8 mouse cellular contexts compared by ENCODE assay signal in genomic region chr8:121116591-121117185, GRCm38 (mm10). TPM values are rescaled to one million over a fixed set of nuclear protein-coding genes. Genes with fewer than 3 reads are reported as not detected.
A peak's percentile ranks its signal among the peaks of the same experiment; 100 is the strongest.
DNase-seq lines count a peak whose midpoint lies in the region; ATAC-seq lines count a peak whose summit lies in the region.

No protein-coding gene starts in this region.

- peaks cover 73% of the 10 kb centered on the region for H3K27me3 ChIP-seq in heart, embryonic 14.5 days (ENCODE audit: control insufficient read depth, insufficient read depth, low read length)
- peaks cover 86% of the 10 kb centered on the region for H3K27me3 ChIP-seq in limb, embryonic 15.5 days
- H3K27me3 ChIP-seq in stomach, embryonic 16.5 days (ENCODE audit: control insufficient read depth, insufficient read depth, low read length): peaks cover 77% of the 10 kb centered on the region

- peak overlapping the region; percentile 50 to 70 for H3K4me3 ChIP-seq in heart, embryonic 14.5 days (ENCODE audit: control insufficient read depth in 1 of 2, insufficient read depth in 1 of 2, low read depth in 1 of 2, low read length in 2 of 2)
- peak overlapping the region; percentile 57 for H3K4me3 ChIP-seq in limb, embryonic 15.5 days
- H3K4me3 ChIP-seq in stomach, embryonic 16.5 days (replicated peaks; ENCODE audit: low read length): peak overlapping the region; percentile 56

- peak overlapping the region; percentile 78 for H3K4me2 ChIP-seq in heart, embryonic 14.5 days (ENCODE audit: low read length)
- peak overlapping the region; percentile 84 for H3K4me2 ChIP-seq in limb, embryonic 15.5 days
- H3K4me2 ChIP-seq in stomach, embryonic 16.5 days (ENCODE audit: low read depth, low read length): peak overlapping the region; percentile 96

- H3K4me1 ChIP-seq in heart, embryonic 14.5 days (ENCODE audit: control insufficient read depth in 2 of 2, insufficient read depth in 2 of 2, low read length in 2 of 2): peaks cover 4 to 5% of the 10 kb centered on the region in 2 experiments; a peak in 2 of 4 replicates
- peaks cover 39% of the 10 kb centered on the region for H3K4me1 ChIP-seq in limb, embryonic 15.5 days
- H3K4me1 ChIP-seq in stomach, embryonic 16.5 days (ENCODE audit: control insufficient read depth, insufficient read depth, low read length): peaks cover 19% of the 10 kb centered on the region; the same call in 1 of the 2 replicates

- 0 out of 2 replicates have a peak, but pooled peaks cover 4% of the 10 kb centered on the region for H3K9me3 ChIP-seq in heart, embryonic 14.5 days (ENCODE audit: control insufficient read depth, low read length)
- H3K9me3 ChIP-seq in limb, embryonic 15.5 days: no peaks in the 10 kb centered on the region
- no peaks in the 10 kb centered on the region for H3K9me3 ChIP-seq in stomach, embryonic 16.5 days (replicated peaks; ENCODE audit: control insufficient read depth, low read length)

- intact Hi-C loops in gastrocnemius, postnatal 14 days (cut with DNase I; ENCODE audit: low total_unique reads): loop anchor here (10.0 kb wide), 1 partner anchor 98 kb away; no protein-coding TSS in a partner anchor

- peak overlapping the region; percentile 82 to 89 for H3K27ac ChIP-seq in heart, embryonic 14.5 days (replicated peaks in 1 of 2; ENCODE audit: control insufficient read depth in 1 of 2, insufficient read depth in 1 of 2, low read depth in 2 of 2, low read length in 2 of 2)
- H3K27ac ChIP-seq in limb, embryonic 15.5 days: peak overlapping the region; percentile 89
- no peak overlapping the region for H3K27ac ChIP-seq in stomach, embryonic 16.5 days (ENCODE audit: low read length)

- peaks cover 4% of the 10 kb centered on the region for H3K36me3 ChIP-seq in heart, embryonic 14.5 days (ENCODE audit: control insufficient read depth, insufficient read depth, low read length)
- H3K36me3 ChIP-seq in limb, embryonic 15.5 days: no peaks in the 10 kb centered on the region
- no peaks in the 10 kb centered on the region for H3K36me3 ChIP-seq in stomach, embryonic 16.5 days (ENCODE audit: control insufficient read depth, insufficient read depth, low read length)

- H3K9ac ChIP-seq in heart, embryonic 14.5 days (ENCODE audit: low read length): peak overlapping the region; percentile 71
- H3K9ac ChIP-seq in limb, embryonic 15.5 days: peak overlapping the region; percentile 52
- H3K9ac ChIP-seq in stomach, embryonic 16.5 days (ENCODE audit: low read length): peak overlapping the region; percentile 66

- ATAC-seq in heart, embryonic 14.5 days (ENCODE audit: insufficient number of reproducible peaks, insufficient read depth, low FRiP score, low read depth): peak; percentile 32; the same call in 1 of the 2 replicates
- 0 out of 2 replicates have a peak, but pooled peaks have one; percentile 50 for ATAC-seq in limb, embryonic 15.5 days (ENCODE audit: insufficient number of reproducible peaks, low FRiP score, low TSS enrichment, low read depth)
- ATAC-seq in stomach, embryonic 16.5 days (ENCODE audit: insufficient read depth, low FRiP score): peak; percentile 39; the same call in 1 of the 2 replicates

- under 1% methylated on average over 55 of the region's 55 CpGs for WGBS in heart, embryonic 14.5 days
- WGBS in limb, embryonic 15.5 days: under 1% methylated on average over 55 of the region's 55 CpGs
- under 1% methylated on average over 55 of the region's 55 CpGs for WGBS in stomach, embryonic 16.5 days

- peak; percentile 33 for DNase-seq in gastrocnemius, postnatal 10 days
- DNase-seq in gastrocnemius, adult 18-20 months (ENCODE audit: low spot score): no peak
- DNase-seq in R1 (ENCODE audit: low read depth, low spot score): peak; percentile 76
- DNase-seq in cerebellum, adult 18-20 months: no peak
- DNase-seq in gastrocnemius, postnatal 14 days: no peak

RNA-seq across cellular contexts. Expression of gene Foxc2, which starts 0.7 kb away (rescaled TPM):
- 1 to 10 TPM in 1 of 2 experiments, under 1 TPM in 1; 0.78 to 1.1 TPM for total RNA-seq in gastrocnemius, postnatal 10 days (2021)
- total RNA-seq in gastrocnemius, adult 18-20 months (2021): under 1 TPM; 0.16 to 0.36 TPM
- 5.9 and 6.4 TPM in 2 replicates for polyA plus RNA-seq in heart, embryonic 14.5 days (2014; fragmentation: Nextera tagmentation; extraction: Ambion mirVana)
- 6.4 and 6.8 TPM in 2 replicates for polyA plus RNA-seq in limb, embryonic 15.5 days (2015; fragmentation: Nextera tagmentation; extraction: Ambion mirVana)
- polyA plus RNA-seq in stomach, embryonic 16.5 days (2015; fragmentation: Nextera tagmentation; extraction: Ambion mirVana): 0.12 and 0.14 TPM in 2 replicates
- total RNA-seq in gastrocnemius, postnatal 14 days (2021): under 1 TPM; 0.33 to 0.45 TPM

RNA-seq across cellular contexts. Expression of gene Mthfsd, which starts 8.5 kb away (rescaled TPM):
- 10 to 100 TPM; 13.0 to 17.7 TPM for total RNA-seq in gastrocnemius, postnatal 10 days (2021)
- 10 to 100 TPM; 12.8 to 14.7 TPM for total RNA-seq in gastrocnemius, adult 18-20 months (2021)
- polyA plus RNA-seq in heart, embryonic 14.5 days (2014; fragmentation: Nextera tagmentation; extraction: Ambion mirVana): 37.4 and 41.1 TPM in 2 replicates
- polyA plus RNA-seq in limb, embryonic 15.5 days (2015; fragmentation: Nextera tagmentation; extraction: Ambion mirVana): 61.1 and 62.0 TPM in 2 replicates
- 51.1 and 57.5 TPM in 2 replicates for polyA plus RNA-seq in stomach, embryonic 16.5 days (2015; fragmentation: Nextera tagmentation; extraction: Ambion mirVana)
- 10 to 100 TPM; 12.5 to 13.0 TPM for total RNA-seq in gastrocnemius, postnatal 14 days (2021)

RNA-seq across cellular contexts. Expression of gene Foxl1, which starts 11.1 kb away (rescaled TPM):
- total RNA-seq in gastrocnemius, postnatal 10 days (2021): under 1 TPM; 0.09 to 0.27 TPM
- total RNA-seq in gastrocnemius, adult 18-20 months (2021): not detected
- 0.16 and 0.32 TPM in 2 replicates for polyA plus RNA-seq in heart, embryonic 14.5 days (2014; fragmentation: Nextera tagmentation; extraction: Ambion mirVana)
- polyA plus RNA-seq in limb, embryonic 15.5 days (2015; fragmentation: Nextera tagmentation; extraction: Ambion mirVana): 0.20 and 0.29 TPM in 2 replicates
- 3.4 and 4.0 TPM in 2 replicates for polyA plus RNA-seq in stomach, embryonic 16.5 days (2015; fragmentation: Nextera tagmentation; extraction: Ambion mirVana)
- under 1 TPM in 1 of 2 experiments, not detected in 1; 0.10 TPM for total RNA-seq in gastrocnemius, postnatal 14 days (2021)

RNA-seq across cellular contexts. Expression of gene Foxf1, which starts 32.5 kb away (rescaled TPM):
- under 1 TPM; 0.16 to 0.27 TPM for total RNA-seq in gastrocnemius, postnatal 10 days (2021)
- under 1 TPM; 0.09 to 0.18 TPM for total RNA-seq in gastrocnemius, adult 18-20 months (2021)
- polyA plus RNA-seq in heart, embryonic 14.5 days (2014; fragmentation: Nextera tagmentation; extraction: Ambion mirVana): 0.80 TPM in 1 of 2 replicates, not detected in the other
- polyA plus RNA-seq in limb, embryonic 15.5 days (2015; fragmentation: Nextera tagmentation; extraction: Ambion mirVana): 0.22 and 0.37 TPM in 2 replicates
- polyA plus RNA-seq in stomach, embryonic 16.5 days (2015; fragmentation: Nextera tagmentation; extraction: Ambion mirVana): 98.1 and 101 TPM in 2 replicates
- under 1 TPM; 0.14 to 0.18 TPM for total RNA-seq in gastrocnemius, postnatal 14 days (2021)

Comparison
In these comparisons a context has a peak if more than half of its experiments do, and no peak if none do; other contexts are left out.
1. DNase-seq: peak in gastrocnemius, postnatal 10 days (single experiment) and R1 (single experiment); none in gastrocnemius, adult 18-20 months (single experiment), cerebellum, adult 18-20 months (0 of 2) and gastrocnemius, postnatal 14 days (single experiment).
2. Peak in every context shown above with its lines, with median percentiles within 50 percentile points of each other: ATAC-seq, H3K4me2 ChIP-seq, H3K4me3 ChIP-seq and H3K9ac ChIP-seq.